Mouse (Mus musculus) embryonic stem cell, embryonic (primary cell): ENCODE measurements at regions not wholly inside any gene's neighbourhood (a gene's known extent, or its start where the extent isn't known, plus 50 kb on each side); places are given as distances from the start of the nearest gene placed in this dataset.

Experiments
- CTCF ChIA-PET, 4 experiments: fragments of 300-600 bp in 2 of 4; fragments of 350-600 bp in 2 of 4; sonication (Branson Sonifier 250); formaldehyde crosslinking; loops; one replicate each; lab custom pipeline; 2022; ENCODE audit warnings: inconsistent platforms in 2 of 4; lab: Charles Lee
- POLR2A ChIA-PET, 4 experiments: fragments of 300-600 bp in 2 of 4; fragments of 350-600 bp in 2 of 4; sonication (Branson Sonifier 250); formaldehyde crosslinking; loops; one replicate each; lab custom pipeline; 2022; ENCODE audit warnings: antibody characterized with exemption in 4 of 4, inconsistent platforms in 1 of 4; lab: Charles Lee

GRCm38 (mm10) chr13:59341871-59342270 is 243.2 kb downstream of the Agtpbp1 start:
- CTCF ChIA-PET = interaction anchor here (0.6 to 3.4 kb wide), 6 partner anchors 10 to 94 kb away, joined by 3 to 16 read pairs (median 4); no protein-coding TSS in a partner anchor
- POLR2A ChIA-PET = no interaction called here

- CTCF ChIA-PET = interaction anchor here in 1 of 4 experiments (0.5 to 2.4 kb wide), 3 partner anchors 13 to 553 kb away, joined by 4 to 12 read pairs (median 6); no protein-coding TSS in a partner anchor
- POLR2A ChIA-PET = interaction anchor here in 1 of 4 experiments (0.5 kb wide), 1 partner anchor 13 kb away, joined by 3 read pairs; no protein-coding TSS in a partner anchor
Measured at GRCm38 (mm10) chr13:59338436-59338835, 246.6 kb downstream of the Agtpbp1 start.

GRCm38 (mm10) chr13:59323933-59324332 is 261.1 kb downstream of the Agtpbp1 start:
- POLR2A ChIA-PET = no interaction called here
- CTCF ChIA-PET = interaction anchor here in 3 of 4 experiments (0.9 to 2.1 kb wide), 4 partner anchors 10 to 28 kb away, joined by 3 to 10 read pairs (median 6); no protein-coding TSS in a partner anchor

GRCm38 (mm10) chr13:59323441-59323840 is 261.6 kb downstream of the Agtpbp1 start:
- CTCF ChIA-PET = interaction anchor here in 3 of 4 experiments (0.9 to 2.1 kb wide), 4 partner anchors 9 to 28 kb away, joined by 3 to 10 read pairs (median 6); no protein-coding TSS in a partner anchor
- POLR2A ChIA-PET = no interaction called here

GRCm38 (mm10) chr13:59320261-59320660 is 264.8 kb downstream of the Agtpbp1 start:
- ChIA-PET CTCF (interaction anchor here in 2 of 4 experiments (1.4 to 1.6 kb wide), 2 partner anchors 31 to 45 kb away, joined by 3 to 5 read pairs; no protein-coding TSS in a partner anchor), POLR2A (interaction anchor here in 1 of 4 experiments (1.3 kb wide), 1 partner anchor 11 kb away, joined by 3 read pairs; no protein-coding TSS in a partner anchor)

GRCm38 (mm10) chr13:59317458-59318005 is 267.5 kb downstream of the Agtpbp1 start:
- CTCF ChIA-PET = interaction anchor here in 1 of 4 experiments (0.6 kb wide), 1 partner anchor 13 kb away, joined by 6 read pairs; no protein-coding TSS in a partner anchor
- POLR2A ChIA-PET = interaction anchor here in 1 of 4 experiments (0.7 kb wide), 1 partner anchor 28 kb away, joined by 9 read pairs; no protein-coding TSS in a partner anchor

- POLR2A ChIA-PET = interaction anchor here in 1 of 4 experiments (1.2 to 1.5 kb wide), 2 partner anchors 14 to 52 kb away, joined by 3 to 4 read pairs; no protein-coding TSS in a partner anchor
- CTCF ChIA-PET = interaction anchor here in 3 of 4 experiments (0.6 to 1.6 kb wide), 3 partner anchors 24 to 675 kb away, joined by 3 to 7 read pairs (median 5); no protein-coding TSS in a partner anchor
Measured at GRCm38 (mm10) chr13:59315811-59316210, 269.2 kb downstream of the Agtpbp1 start.

- ChIA-PET POLR2A (interaction anchor here in 1 of 4 experiments (0.9 to 1.5 kb wide), 3 partner anchors 16 to 180 kb away, joined by 3 to 4 read pairs (median 3); no protein-coding TSS in a partner anchor), CTCF (interaction anchor here (0.6 to 1.8 kb wide), 24 partner anchors 9 to 675 kb away, joined by 3 to 10 read pairs (median 3); partner anchors contain the start of gene Ntrk2 (in 1 of the 4))
Measured at GRCm38 (mm10) chr13:59314419-59314818, 270.6 kb downstream of the Agtpbp1 start.

- POLR2A ChIA-PET = no interaction called here
- CTCF ChIA-PET = interaction anchor here (0.6 to 1.8 kb wide), 19 partner anchors 9 to 674 kb away, joined by 3 to 10 read pairs (median 3); partner anchors contain the start of gene Ntrk2 (in 1 of the 4)
Measured at GRCm38 (mm10) chr13:59313725-59314330, 271.2 kb downstream of the Agtpbp1 start.

- POLR2A ChIA-PET = interaction anchor here in 2 of 4 experiments (0.6 to 0.7 kb wide), 2 partner anchors 444 to 1274 kb away, joined by 4 to 13 read pairs; no protein-coding TSS in a partner anchor
- CTCF ChIA-PET = interaction anchor here in 1 of 4 experiments (0.8 to 1.5 kb wide), 3 partner anchors 12 to 59 kb away, joined by 3 to 6 read pairs (median 4); no protein-coding TSS in a partner anchor
Measured at GRCm38 (mm10) chr13:59292905-59293304, 292.1 kb downstream of the Agtpbp1 start.

GRCm38 (mm10) chr13:59289127-59289526 is 295.9 kb downstream of the Agtpbp1 start:
- ChIA-PET POLR2A (no interaction called here), CTCF (no interaction called here)

GRCm38 (mm10) chr13:59281199-59281598 is 303.8 kb downstream of the Agtpbp1 start:
- ChIA-PET POLR2A (no interaction called here), CTCF (interaction anchor here in 3 of 4 experiments (0.6 to 1.3 kb wide), 5 partner anchors 9 to 475 kb away, joined by 3 to 6 read pairs (median 4); partner anchors contain the start of gene Ntrk2 (in 1 of the 3))

- POLR2A ChIA-PET = interaction anchor here in 1 of 4 experiments (1.2 kb wide), 1 partner anchor 25 kb away, joined by 3 read pairs; no protein-coding TSS in a partner anchor
- CTCF ChIA-PET = interaction anchor here in 1 of 4 experiments (0.7 kb wide), 1 partner anchor 190 kb away, joined by 3 read pairs; no protein-coding TSS in a partner anchor
Measured at GRCm38 (mm10) chr13:59279136-59279535, 305.9 kb downstream of the Agtpbp1 start.

GRCm38 (mm10) chr13:59271661-59272060 is 313.4 kb downstream of the Agtpbp1 start:
- ChIA-PET POLR2A (no interaction called here), CTCF (no interaction called here)

- POLR2A ChIA-PET = interaction anchor here in 1 of 4 experiments (0.6 kb wide), 1 partner anchor 84 kb away, joined by 3 read pairs; no protein-coding TSS in a partner anchor
- CTCF ChIA-PET = no interaction called here
Measured at GRCm38 (mm10) chr13:59266854-59267253, 318.2 kb downstream of the Agtpbp1 start.

GRCm38 (mm10) chr13:59264126-59264525 is 320.9 kb downstream of the Agtpbp1 start:
- CTCF ChIA-PET = no interaction called here

GRCm38 (mm10) chr13:59261924-59262323 is 323.1 kb downstream of the Agtpbp1 start:
- ChIA-PET CTCF (no interaction called here), POLR2A (no interaction called here)

More at GRCm38 (mm10) chr13:59264126-59264525, 320.9 kb downstream of the Agtpbp1 start:
- POLR2A ChIA-PET = no interaction called here

GRCm38 (mm10) chr13:59255798-59256435 is 329.1 kb downstream of the Agtpbp1 start:
- ChIA-PET POLR2A (interaction anchor here in 1 of 4 experiments (0.6 kb wide), 1 partner anchor 90 kb away, joined by 3 read pairs; no protein-coding TSS in a partner anchor), CTCF (no interaction called here)
